1 mouse cellular context compared by ENCODE assay signal in the genomic region with DNA sequence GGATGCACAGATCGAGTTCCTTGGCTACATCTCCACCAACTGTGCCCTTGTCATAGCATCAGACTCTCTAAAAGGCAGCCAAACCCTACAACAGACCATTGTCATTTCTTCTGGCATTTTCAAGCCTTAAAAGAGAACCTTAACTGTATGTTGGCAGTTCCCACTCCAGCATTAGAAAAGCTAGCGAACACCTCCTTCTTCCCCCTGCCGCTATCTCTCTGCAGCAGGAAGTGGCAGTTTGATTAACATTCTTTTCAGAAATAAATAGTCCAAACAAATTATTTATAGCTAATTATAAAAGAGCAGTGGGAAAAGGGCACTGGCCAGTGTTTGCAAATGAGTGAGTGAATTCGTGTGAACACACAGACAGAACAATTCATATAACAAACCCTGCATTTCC.
A peak's percentile ranks its signal among the peaks of the same experiment; 100 is the strongest.
TF ChIP-seq lines count a peak whose summit lies in the region.

No protein-coding gene starts in this region.

TF ChIP-seq in MEL, 35 proteins besides CTCF, POLR2A, EP300 and RAD21:
- no peak for TF ChIP-seq KAT2A (conservative IDR thresholded peaks at IDR 0.05; ENCODE audit: low read depth, low read length)
- TF ChIP-seq MYB (IDR thresholded peaks at IDR 0.05; ENCODE audit: low read depth, low read length), result 0 out of 2 replicates have a peak, but pooled peaks have one; percentile 34
- 0 out of 2 replicates have a peak, but pooled peaks have one; percentile 18 for TF ChIP-seq TBP (IDR thresholded peaks at IDR 0.05; ENCODE audit: low read depth, low read length)
- no peak for TF ChIP-seq E2F4 (IDR thresholded peaks at IDR 0.05; ENCODE audit: borderline replicate concordance, low read depth, low read length)
- TF ChIP-seq ETS1 (IDR thresholded peaks at IDR 0.05; ENCODE audit: low read depth, low read length), result no peak
- TF ChIP-seq MAZ (IDR thresholded peaks at IDR 0.05; ENCODE audit: low read depth, low read length), result no peak
- TF ChIP-seq POLR2AphosphoS5 (IDR thresholded peaks at IDR 0.05; ENCODE audit: borderline replicate concordance, low read depth, low read length), result no peak
- no peak for TF ChIP-seq ZNF384 (IDR thresholded peaks at IDR 0.05; ENCODE audit: low read depth, low read length)
- TF ChIP-seq USF2 (IDR thresholded peaks at IDR 0.05; ENCODE audit: borderline replicate concordance in 1 of 2, insufficient read depth in 1 of 2, low read depth in 1 of 2, low read length in 2 of 2), result no peak
- no peak for TF ChIP-seq MXI1 (IDR thresholded peaks at IDR 0.05; ENCODE audit: low read depth, low read length)
- TF ChIP-seq ELF1 (IDR thresholded peaks at IDR 0.05; ENCODE audit: low read depth, low read length), result no peak
- TF ChIP-seq RCOR1 (IDR thresholded peaks at IDR 0.05; ENCODE audit: low read depth, low read length), result no peak
- no peak for TF ChIP-seq USF1 (IDR thresholded peaks at IDR 0.05; ENCODE audit: low read depth, low read length)
- no peak for TF ChIP-seq POLR2AphosphoS2 (IDR thresholded peaks at IDR 0.05; ENCODE audit: low read length)
- TF ChIP-seq MAX (IDR thresholded peaks at IDR 0.05; ENCODE audit: low read length), result no peak
- no peak for TF ChIP-seq UBTF (IDR thresholded peaks at IDR 0.05; ENCODE audit: borderline replicate concordance, insufficient read depth, low read depth, low read length)
- TF ChIP-seq TAL1 (IDR thresholded peaks at IDR 0.05; ENCODE audit: low read length), result no peak
- peak; percentile 56 for TF ChIP-seq GATA1 (IDR thresholded peaks at IDR 0.05; ENCODE audit: low read depth, low read length)
- TF ChIP-seq NRF1 (IDR thresholded peaks at IDR 0.05; ENCODE audit: insufficient read depth, low read depth, low read length, poor library complexity, severe bottlenecking), result no peak
